Mouse (Mus musculus): ENCODE results near the gene Podn.

Podn gene

GRCm38 (mm10) chr4:108007532-108008103, 88.6 kb downstream of the Podn start:
- DNase-seq (ENCODE audit: low spot score in 2 of 2) = no peak

DNA sequence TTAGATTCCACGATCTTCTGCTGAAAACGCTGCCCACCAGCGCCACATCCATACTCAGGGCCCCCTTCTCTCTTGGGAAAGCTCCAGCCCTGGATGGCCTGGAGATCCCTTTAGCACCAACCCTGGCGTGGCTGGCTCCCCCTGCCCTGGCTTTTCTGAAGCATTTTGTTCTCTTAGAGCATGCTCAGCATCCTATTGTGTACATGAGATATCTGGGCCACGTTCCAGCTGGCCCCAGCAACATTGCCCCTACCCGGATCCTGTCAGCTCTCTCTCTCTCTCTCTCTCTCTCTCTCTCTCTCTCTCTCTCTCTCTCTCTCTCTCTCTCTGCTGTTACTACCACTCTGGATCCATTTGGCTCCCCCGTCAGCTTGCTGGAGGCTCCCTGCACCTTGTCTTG, 90.9 kb downstream of the Podn start:
- no peak for DNase-seq (ENCODE audit: low spot score in 2 of 2)

DNA sequence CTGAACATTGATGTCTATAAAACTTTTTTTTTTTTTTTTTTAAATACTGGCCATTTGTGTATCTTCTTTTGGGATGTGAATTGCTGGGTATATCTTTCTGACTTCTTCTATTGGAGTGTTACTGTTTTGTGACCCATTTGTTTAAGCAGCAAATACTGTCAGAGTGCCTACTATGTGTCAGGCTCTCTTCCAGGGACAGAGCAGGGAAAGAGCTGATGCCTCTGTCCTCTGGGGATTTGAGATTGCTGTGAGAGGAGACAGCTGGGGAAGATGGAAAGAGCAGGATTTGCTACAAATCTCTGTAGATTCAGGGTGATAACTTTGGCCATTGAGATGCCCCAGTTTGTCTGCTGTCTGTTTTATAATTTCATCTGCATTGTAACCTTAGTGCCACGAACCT, 96.9 kb downstream of the Podn start:
- DNase-seq (ENCODE audit: low spot score in 2 of 2) = no peak

GRCm38 (mm10) chr4:107998641-107999332, 97.5 kb downstream of the Podn start:
- no peak for DNase-seq (ENCODE audit: low spot score in 2 of 2)

- no peak for DNase-seq (ENCODE audit: low spot score in 2 of 2)
Observed at GRCm38 (mm10) chr4:107996418-107996986, 99.7 kb downstream of the Podn start.

DNA sequence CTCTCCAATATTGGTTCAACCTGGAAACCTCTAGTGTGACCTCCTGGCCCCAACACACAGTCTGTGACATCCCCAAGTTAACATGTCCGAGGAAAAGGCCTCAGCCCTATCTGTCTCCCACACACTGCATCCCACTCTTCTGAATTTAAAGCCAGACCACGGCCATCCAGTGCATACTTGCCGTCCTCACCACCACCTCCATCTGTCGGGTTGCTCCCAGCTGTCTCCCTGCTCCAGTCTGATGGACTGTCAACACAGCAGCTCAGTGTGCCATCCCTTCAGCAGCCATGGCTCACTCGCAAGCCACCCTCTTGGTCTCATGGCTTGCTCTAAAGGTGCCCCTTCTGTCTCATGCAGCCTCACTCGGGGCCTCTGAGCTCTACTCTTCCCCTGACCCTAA, 100.5 kb downstream of the Podn start:
- DNase-seq (ENCODE audit: low spot score in 2 of 2) = no peak

GRCm38 (mm10) chr4:107995011-107995410, 101.2 kb downstream of the Podn start:
- no peak for DNase-seq (ENCODE audit: low spot score in 2 of 2)

- no peak for DNase-seq (ENCODE audit: low spot score in 2 of 2)
Observed at GRCm38 (mm10) chr4:107991879-107992278, 104.4 kb downstream of the Podn start.

- DNase-seq (ENCODE audit: low spot score in 2 of 2) = no peak
Observed at GRCm38 (mm10) chr4:107990818-107991217, 105.4 kb downstream of the Podn start.

DNA sequence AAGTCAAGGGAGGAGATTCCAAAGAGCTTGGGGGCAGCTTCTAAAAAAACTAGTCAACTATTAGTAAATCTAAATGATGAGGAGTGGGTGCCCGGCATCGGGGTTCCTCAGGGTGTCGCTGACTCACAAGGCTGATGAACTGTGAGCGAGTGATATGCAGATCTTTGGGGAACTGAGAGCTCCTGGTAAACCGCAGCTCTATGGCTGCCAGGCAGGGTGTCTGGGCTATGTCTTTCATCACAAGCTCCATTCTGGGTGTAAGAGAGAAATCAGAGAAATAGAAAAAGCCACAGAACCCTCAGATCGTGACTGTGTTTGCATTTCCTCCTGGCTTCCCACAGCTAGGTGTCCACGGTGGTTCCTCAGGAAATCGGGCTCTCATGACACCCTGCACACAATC, 107.3 kb downstream of the Podn start:
- no peak for DNase-seq (ENCODE audit: low spot score in 2 of 2)

DNA sequence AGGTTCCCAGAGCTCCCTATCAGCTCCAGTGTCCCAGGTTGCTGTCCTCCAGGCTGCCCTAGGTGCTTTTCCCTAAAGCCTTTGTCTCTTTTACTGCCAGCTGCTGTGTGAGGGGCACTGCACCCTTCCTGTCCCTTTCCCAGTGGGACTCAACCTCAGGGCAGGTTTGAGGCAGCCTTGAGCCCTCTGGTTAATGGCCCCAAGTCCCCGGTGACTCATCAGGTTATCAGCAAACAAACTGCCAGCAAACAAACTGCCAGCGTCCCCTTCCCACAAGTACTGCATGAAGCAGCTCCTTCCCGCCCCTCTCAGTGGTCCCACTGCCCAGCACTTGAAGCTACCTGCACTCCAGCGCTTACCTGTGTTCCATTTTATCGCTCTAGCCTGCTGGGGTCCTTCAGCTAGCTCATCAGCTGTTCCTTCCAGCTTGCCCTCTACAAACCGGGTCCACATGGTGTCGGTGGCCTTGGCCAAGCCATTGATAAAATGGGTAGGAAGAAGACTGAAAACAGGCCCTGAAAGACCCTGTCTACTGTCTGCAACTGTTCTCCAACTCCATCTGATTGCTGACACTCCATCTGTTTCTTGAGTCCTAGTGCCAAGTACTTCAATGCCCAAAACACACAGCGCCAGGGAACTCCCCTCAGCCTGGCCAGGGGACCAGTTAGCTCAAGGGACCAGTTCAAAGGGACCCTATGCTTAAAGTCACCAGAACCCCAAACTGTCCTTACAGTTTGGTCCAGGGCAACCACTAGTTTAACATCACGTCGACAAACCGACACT, 109.7 kb downstream of the Podn start:
- no peak for DNase-seq (ENCODE audit: low spot score in 2 of 2)

- DNase-seq (ENCODE audit: low spot score in 2 of 2) = no peak
Observed at GRCm38 (mm10) chr4:107985812-107986211, 110.4 kb downstream of the Podn start.

- DNase-seq (ENCODE audit: low spot score in 2 of 2) = peak; percentile 89 to 93
Observed at GRCm38 (mm10) chr4:107984282-107984981, 111.8 kb downstream of the Podn start.

- DNase-seq (ENCODE audit: low spot score in 2 of 2) = no peak
Observed at GRCm38 (mm10) chr4:107983717-107984116, 112.5 kb downstream of the Podn start.

- no peak for DNase-seq (ENCODE audit: low spot score in 2 of 2)
Observed at GRCm38 (mm10) chr4:107980002-107980600, 116.1 kb downstream of the Podn start.

DNA sequence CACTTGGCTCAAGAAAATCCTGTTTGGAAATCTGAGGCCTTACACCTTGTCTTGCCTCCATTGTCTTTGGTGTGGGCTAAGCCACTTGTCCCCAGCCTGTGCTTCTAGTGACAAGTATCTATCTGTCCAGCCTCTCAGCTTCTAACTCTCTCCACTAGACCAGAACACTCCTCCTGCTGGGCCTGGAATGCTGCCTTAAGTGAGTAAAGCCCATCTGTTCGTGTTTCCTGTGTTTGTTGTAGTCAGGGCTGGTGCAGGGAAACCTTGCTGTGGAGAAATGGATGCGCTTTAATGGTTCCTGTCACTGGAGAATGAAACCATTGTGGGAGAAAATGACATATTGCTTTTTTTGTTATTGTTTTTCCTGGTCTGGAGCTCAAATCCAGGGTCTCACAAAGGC, 116.7 kb downstream of the Podn start:
- peak; percentile 51 to 63 for DNase-seq (ENCODE audit: low spot score in 2 of 2)

GRCm38 (mm10) chr4:107977593-107977992, 118.7 kb downstream of the Podn start:
- peak; percentile 46 to 65 for DNase-seq (ENCODE audit: low spot score in 2 of 2)

GRCm38 (mm10) chr4:107975004-107975403, 121.2 kb downstream of the Podn start:
- DNase-seq (ENCODE audit: low spot score in 2 of 2) = no peak

DNA sequence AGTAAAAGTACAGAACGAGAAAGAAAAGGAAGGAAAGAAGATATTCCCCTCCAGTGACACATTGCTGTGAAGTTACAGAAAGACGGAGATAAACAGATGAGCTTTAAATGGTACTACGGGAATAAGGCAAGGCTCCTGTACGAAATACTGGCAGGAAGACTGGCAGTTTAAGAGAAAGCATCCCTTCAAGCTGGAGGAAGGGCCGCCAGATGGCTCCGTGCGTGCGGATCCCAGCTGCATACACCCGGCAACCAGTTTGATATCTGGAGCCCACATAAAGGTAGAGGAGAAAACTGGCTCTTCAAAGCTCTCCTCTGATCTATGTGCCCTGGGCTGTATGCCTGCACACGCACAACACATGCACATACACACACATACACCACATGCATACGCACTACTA, 121.7 kb downstream of the Podn start:
- DNase-seq (ENCODE audit: low spot score in 2 of 2) = no peak

DNA sequence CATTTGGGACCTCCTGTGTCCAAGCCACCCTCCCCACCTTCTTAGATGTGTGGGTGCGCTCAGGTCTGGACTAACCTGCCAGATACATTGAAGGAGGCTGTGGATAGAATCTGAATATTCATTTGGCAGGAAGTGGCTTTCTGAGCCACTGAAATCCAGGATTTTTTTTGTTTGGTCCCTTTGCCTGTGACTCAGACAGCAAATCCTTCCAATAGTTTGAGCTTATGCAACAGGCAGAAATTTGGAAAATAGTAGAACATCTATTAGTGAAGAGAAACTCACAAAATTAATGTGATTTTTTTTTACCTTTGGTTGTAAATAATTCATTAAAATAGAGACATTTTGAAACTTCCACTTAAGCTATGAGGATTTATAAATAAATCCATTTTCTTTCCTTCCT, 125.1 kb downstream of the Podn start:
- DNase-seq (ENCODE audit: low spot score in 2 of 2) = no peak

DNA sequence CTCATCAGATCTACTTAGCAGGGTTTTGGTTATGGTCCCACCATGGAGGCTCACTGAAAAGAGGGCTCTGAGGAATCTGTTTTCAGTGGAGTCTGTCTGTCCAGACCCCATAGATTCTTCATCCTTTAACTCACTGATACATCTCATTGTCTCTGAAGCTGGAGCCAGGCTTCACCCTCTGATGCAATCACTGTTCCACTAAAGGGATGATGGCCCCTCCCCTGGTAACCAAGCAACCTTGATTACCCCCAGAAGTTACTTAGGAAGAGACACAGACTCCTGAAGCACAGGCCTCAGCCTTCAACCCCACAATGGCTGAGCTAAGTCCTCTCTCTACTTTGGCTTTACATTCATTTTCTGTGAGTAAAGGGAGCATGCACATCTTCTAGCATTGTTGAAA, 126.5 kb downstream of the Podn start:
- no peak for DNase-seq (ENCODE audit: low spot score in 2 of 2)

Measured in right cerebral cortex, postnatal 10 days (tissue).